Mouse (Mus musculus) cerebellum, adult 11-12 months (tissue): ENCODE measurements at regions not wholly inside any gene's neighbourhood (a gene's known extent, or its start where the extent isn't known, plus 50 kb on each side); places are given as distances from the start of the nearest gene placed in this dataset.

Experiments
- DNase-seq: peaks from one replicate; pipeline ENCODE4 v3.0.0; 2022

DNA sequence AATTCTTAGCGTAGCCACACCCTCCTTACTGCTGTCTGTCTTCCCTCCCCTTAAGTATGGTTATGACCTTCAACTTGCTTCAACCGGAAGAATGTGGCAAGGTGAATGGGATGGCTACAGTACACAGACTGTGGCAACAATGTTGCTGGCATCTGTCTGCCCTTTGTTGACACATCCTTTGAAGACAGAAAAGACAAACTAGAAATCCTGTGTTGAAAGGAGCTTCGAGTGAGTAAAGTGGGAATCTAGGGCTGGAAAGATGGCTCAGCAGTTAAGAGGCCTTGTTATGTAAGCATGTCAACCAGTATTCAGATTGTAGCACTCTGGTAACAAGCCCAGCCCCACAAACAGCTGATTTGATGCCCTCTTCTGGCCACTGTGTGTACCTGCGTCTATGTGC is 60.2 kb upstream of the Ercc4 start:
- DNase-seq, result no peak

DNA sequence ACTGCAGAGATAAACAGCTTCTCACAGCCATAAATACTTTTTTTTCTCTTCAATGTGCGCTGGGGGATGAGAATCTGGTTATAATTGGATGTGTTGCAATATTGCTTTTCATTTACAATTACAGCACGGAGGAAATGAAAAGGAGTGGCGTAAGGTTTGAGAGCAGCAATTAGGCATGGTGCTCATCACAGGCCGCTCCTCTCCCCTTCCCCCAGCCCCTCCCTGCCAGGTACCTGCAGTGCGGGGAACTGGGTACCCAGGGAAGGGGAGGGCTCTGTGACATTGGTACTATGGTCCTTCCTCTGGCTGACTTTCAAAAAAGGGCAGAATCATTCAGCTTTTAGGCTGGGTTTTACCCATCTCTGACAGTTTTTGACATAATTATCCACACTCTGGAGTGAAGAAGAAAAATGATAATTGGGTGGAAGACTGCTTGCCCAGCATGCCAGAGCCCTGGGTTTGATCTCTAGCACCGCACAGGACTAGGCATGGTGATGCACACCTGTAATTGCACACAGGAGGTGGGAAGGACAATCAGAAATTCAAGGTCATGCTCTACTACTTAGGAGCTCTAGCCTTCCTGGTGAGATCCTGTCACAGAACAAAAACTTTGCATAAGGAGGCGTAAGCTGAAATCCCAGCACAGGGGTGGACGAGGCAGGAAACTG is 59.1 kb upstream of the Ercc4 start:
- DNase-seq, result no peak

DNA sequence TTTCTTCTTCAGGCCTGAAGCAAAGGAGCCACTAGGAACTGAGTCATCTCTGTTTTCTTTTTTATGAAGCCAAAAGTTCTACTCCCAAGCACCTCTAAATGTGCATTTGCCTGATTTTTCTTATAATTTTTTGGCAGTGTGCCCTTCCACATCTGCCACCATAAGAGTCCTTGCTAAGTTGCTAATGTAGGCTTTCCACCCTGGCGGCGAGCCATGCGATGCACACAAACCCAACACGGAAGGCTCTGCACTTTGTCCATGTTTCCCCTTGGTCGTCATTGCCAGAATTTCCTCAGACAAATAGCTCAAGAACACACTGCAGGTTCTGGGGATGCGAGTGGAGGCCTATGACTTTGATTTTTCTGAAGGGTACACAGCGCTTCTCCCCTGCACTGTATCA is 54.5 kb upstream of the Ercc4 start:
- DNase-seq, result no peak
